Mouse (Mus musculus): Measurements from ENCODE around the gene Umps. TPM values are rescaled to one million over a fixed set of nuclear protein-coding genes. Genes with fewer than 3 reads are reported as not detected.

Umps gene
- total and polyA plus RNA-seq, 2 experiments from 2014 or later: 12.6 to 14.3 TPM

DNA sequence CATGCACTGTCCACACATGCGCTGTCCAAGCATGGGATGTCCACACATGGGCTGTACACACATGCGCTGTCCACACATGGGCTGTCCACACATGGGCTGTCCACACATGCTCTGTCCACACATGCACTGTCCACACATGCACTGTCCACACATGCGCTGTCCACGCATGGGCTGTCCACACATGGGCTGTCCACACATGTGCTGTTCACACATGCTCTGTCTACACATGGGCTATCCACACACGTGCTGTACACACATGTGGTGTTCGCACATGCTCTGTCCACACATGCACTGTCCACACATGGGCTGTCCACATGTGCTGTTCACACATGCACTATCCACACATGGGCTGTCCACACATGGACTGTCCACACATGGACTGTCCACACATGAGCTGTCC lies 16.9 kb upstream of the Umps start:
- no peaks in the 10 kb centered on the region for H3K27me3 ChIP-seq (ENCODE audit: control insufficient read depth, insufficient read depth, low read length)
- H3K36me3 ChIP-seq (replicated peaks; ENCODE audit: control insufficient read depth, insufficient read depth, low read length): no peaks in the 10 kb centered on the region
- no peak overlapping the region for H3K27ac ChIP-seq (ENCODE audit: low read depth)
- H3K4me1 ChIP-seq (ENCODE audit: control insufficient read depth, insufficient read depth): no peaks in the 10 kb centered on the region
- no peak for ATAC-seq (ENCODE audit: insufficient read depth, low read depth)
- TF ChIP-seq EP300 (IDR thresholded peaks at IDR 0.05; ENCODE audit: low read depth) (no peak), CTCF (IDR thresholded peaks at IDR 0.05; ENCODE audit: low read depth) (no peak)
- 98% methylated on average over 6 of the region's 6 CpGs for WGBS
- no peaks in the 10 kb centered on the region for H3K9me3 ChIP-seq (replicated peaks; ENCODE audit: control insufficient read depth, low read length)
- no peak overlapping the region for H3K4me3 ChIP-seq (ENCODE audit: low read depth, low read length)
- H3K4me2 ChIP-seq (ENCODE audit: low read depth, low read length): no peak overlapping the region
- no peak for DNase-seq (ENCODE audit: low spot score)
- H3K9ac ChIP-seq (replicated peaks; ENCODE audit: low read depth, low read length): no peak overlapping the region

- no peak for ATAC-seq (ENCODE audit: insufficient read depth, low read depth)
These were observed 13.0 kb upstream of the Umps start for GRCm38 (mm10) chr16:33979855-33980254.

DNA sequence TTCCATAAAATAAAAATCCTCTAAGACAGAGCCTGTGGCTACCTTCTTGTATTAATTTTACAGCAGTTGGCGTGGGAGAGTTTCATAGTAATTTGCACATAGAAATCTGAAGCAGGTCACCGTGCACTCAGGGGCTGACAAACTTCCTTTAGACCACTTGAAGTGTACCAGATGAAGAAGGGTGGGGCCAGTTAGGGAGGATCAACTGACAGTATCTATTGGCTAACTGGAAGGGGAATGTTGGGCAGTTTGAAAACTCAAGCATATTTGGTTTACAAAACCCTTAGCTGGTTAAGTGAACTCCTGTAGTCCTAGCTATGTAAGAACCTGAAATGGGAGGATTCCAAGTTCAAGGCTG lies 424 bp upstream of the Umps start:
- Histone ChIP-seq H3K4me1 (ENCODE audit: control insufficient read depth, insufficient read depth) (peaks cover 10% of the 10 kb centered on the region), H3K4me2 (ENCODE audit: low read depth, low read length) (peak overlapping the region; percentile 94), H3K27ac (ENCODE audit: low read depth) (peak overlapping the region; percentile 23; the same call in 1 of the 2 replicates), H3K27me3 (ENCODE audit: control insufficient read depth, insufficient read depth, low read length) (no peaks in the 10 kb centered on the region), H3K36me3 (replicated peaks; ENCODE audit: control insufficient read depth, insufficient read depth, low read length) (peaks cover 12% of the 10 kb centered on the region), H3K9me3 (replicated peaks; ENCODE audit: control insufficient read depth, low read length) (no peaks in the 10 kb centered on the region), H3K9ac (replicated peaks; ENCODE audit: low read depth, low read length) (peak overlapping the region; percentile 49), H3K4me3 (ENCODE audit: low read depth, low read length) (peak overlapping the region; percentile 55)
- TF ChIP-seq EP300 (IDR thresholded peaks at IDR 0.05; ENCODE audit: low read depth): no peak
- TF ChIP-seq CTCF (IDR thresholded peaks at IDR 0.05; ENCODE audit: low read depth): no peak
- 0 out of 2 replicates have a peak, but pooled peaks have one; percentile 27 for ATAC-seq (ENCODE audit: insufficient read depth, low read depth)
- DNase-seq (ENCODE audit: low spot score): no peak
- 53% methylated on average over 2 of the region's 2 CpGs for WGBS

More at GRCm38 (mm10) chr16:33979855-33980254, 13.0 kb upstream of the Umps start:
- no peak overlapping the region for H3K4me2 ChIP-seq (ENCODE audit: low read depth, low read length)
- H3K9me3 ChIP-seq (replicated peaks; ENCODE audit: control insufficient read depth, low read length): 0 out of 2 replicates have a peak, but pooled peaks cover 5% of the 10 kb centered on the region
- H3K4me3 ChIP-seq (ENCODE audit: low read depth, low read length): no peak overlapping the region
- TF ChIP-seq CTCF (IDR thresholded peaks at IDR 0.05; ENCODE audit: low read depth): no peak
- TF ChIP-seq EP300 (IDR thresholded peaks at IDR 0.05; ENCODE audit: low read depth): no peak
- no peak overlapping the region for H3K9ac ChIP-seq (replicated peaks; ENCODE audit: low read depth, low read length)
- no peak for DNase-seq (ENCODE audit: low spot score)
- H3K36me3 ChIP-seq (replicated peaks; ENCODE audit: control insufficient read depth, insufficient read depth, low read length): no peaks in the 10 kb centered on the region
- 65% methylated on average over 2 of the region's 2 CpGs for WGBS
- no peaks in the 10 kb centered on the region for H3K4me1 ChIP-seq (ENCODE audit: control insufficient read depth, insufficient read depth)
- H3K27me3 ChIP-seq (ENCODE audit: control insufficient read depth, insufficient read depth, low read length): no peaks in the 10 kb centered on the region
- H3K27ac ChIP-seq (ENCODE audit: low read depth): no peak overlapping the region

GRCm38 (mm10) chr16:33965878-33966537 lies 830 bp downstream of the Umps start:
- Histone ChIP-seq H3K27ac (ENCODE audit: low read depth) (peak overlapping the region; percentile 0), H3K27me3 (ENCODE audit: control insufficient read depth, insufficient read depth, low read length) (no peaks in the 10 kb centered on the region), H3K9me3 (replicated peaks; ENCODE audit: control insufficient read depth, low read length) (no peaks in the 10 kb centered on the region), H3K36me3 (replicated peaks; ENCODE audit: control insufficient read depth, insufficient read depth, low read length) (peaks cover 23% of the 10 kb centered on the region), H3K4me3 (ENCODE audit: low read depth, low read length) (peak overlapping the region; percentile 55), H3K9ac (replicated peaks; ENCODE audit: low read depth, low read length) (peak overlapping the region; percentile 49), H3K4me1 (ENCODE audit: control insufficient read depth, insufficient read depth) (peaks cover 10% of the 10 kb centered on the region), H3K4me2 (ENCODE audit: low read depth, low read length) (peak overlapping the region; percentile 94)
- TF ChIP-seq EP300 (IDR thresholded peaks at IDR 0.05; ENCODE audit: low read depth) (no peak), CTCF (IDR thresholded peaks at IDR 0.05; ENCODE audit: low read depth) (no peak)
- WGBS: 14% methylated on average over 15 of the region's 15 CpGs
- DNase-seq (ENCODE audit: low spot score): no peak
- no peak for ATAC-seq (ENCODE audit: insufficient read depth, low read depth)

GRCm38 (mm10) chr16:33963509-33963908 lies 3.3 kb downstream of the Umps start:
- Histone ChIP-seq H3K9me3 (replicated peaks; ENCODE audit: control insufficient read depth, low read length) (no peaks in the 10 kb centered on the region), H3K4me1 (ENCODE audit: control insufficient read depth, insufficient read depth) (peaks cover 10% of the 10 kb centered on the region), H3K4me2 (ENCODE audit: low read depth, low read length) (no peak overlapping the region), H3K9ac (replicated peaks; ENCODE audit: low read depth, low read length) (no peak overlapping the region), H3K27ac (ENCODE audit: low read depth) (no peak overlapping the region), H3K36me3 (replicated peaks; ENCODE audit: control insufficient read depth, insufficient read depth, low read length) (peaks cover 48% of the 10 kb centered on the region), H3K27me3 (ENCODE audit: control insufficient read depth, insufficient read depth, low read length) (no peaks in the 10 kb centered on the region), H3K4me3 (ENCODE audit: low read depth, low read length) (no peak overlapping the region)
- 82% methylated on average over 6 of the region's 6 CpGs for WGBS
- no peak for DNase-seq (ENCODE audit: low spot score)
- no peak for ATAC-seq (ENCODE audit: insufficient read depth, low read depth)
- TF ChIP-seq CTCF (IDR thresholded peaks at IDR 0.05; ENCODE audit: low read depth): no peak
- no peak for TF ChIP-seq EP300 (IDR thresholded peaks at IDR 0.05; ENCODE audit: low read depth)

DNA sequence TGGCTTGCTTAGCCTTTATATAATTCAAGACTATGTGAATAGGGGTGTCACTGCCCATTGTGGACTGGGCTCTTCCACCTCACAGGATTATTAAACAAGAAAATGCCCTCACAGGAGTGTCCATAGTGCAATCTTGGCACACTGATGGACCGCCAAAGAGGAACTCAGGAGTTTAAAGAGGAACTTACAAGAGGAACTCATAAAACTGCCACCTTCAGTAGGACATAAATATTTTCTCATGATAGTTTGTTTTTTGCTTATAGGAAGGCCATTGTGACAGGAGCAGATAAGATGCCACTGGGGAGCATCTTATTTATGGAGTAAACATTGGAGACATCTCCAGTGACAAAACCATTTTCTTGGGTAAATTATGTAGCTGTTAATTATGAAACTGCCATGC lies 12.0 kb downstream of the Umps start:
- Histone ChIP-seq H3K4me3 (ENCODE audit: low read depth, low read length) (no peak overlapping the region), H3K27me3 (ENCODE audit: control insufficient read depth, insufficient read depth, low read length) (no peaks in the 10 kb centered on the region), H3K36me3 (replicated peaks; ENCODE audit: control insufficient read depth, insufficient read depth, low read length) (peaks cover 71% of the 10 kb centered on the region), H3K4me1 (ENCODE audit: control insufficient read depth, insufficient read depth) (no peaks in the 10 kb centered on the region), H3K9ac (replicated peaks; ENCODE audit: low read depth, low read length) (no peak overlapping the region), H3K27ac (ENCODE audit: low read depth) (no peak overlapping the region), H3K9me3 (replicated peaks; ENCODE audit: control insufficient read depth, low read length) (no peaks in the 10 kb centered on the region), H3K4me2 (ENCODE audit: low read depth, low read length) (no peak overlapping the region)
- TF ChIP-seq CTCF (IDR thresholded peaks at IDR 0.05; ENCODE audit: low read depth) (no peak), EP300 (IDR thresholded peaks at IDR 0.05; ENCODE audit: low read depth) (no peak)
- DNase-seq (ENCODE audit: low spot score): no peak
- 92% methylated on average over 1 of the region's 1 CpGs for WGBS
- no peak for ATAC-seq (ENCODE audit: insufficient read depth, low read depth)
